Comparison of ENCODE assay signal across 24 mouse cellular contexts in genomic region chr1:95147531-95147930, GRCm38 (mm10).
"Had no signal": no experiment of that assay in that cellular context is flagged by ENCODE, and none has a peak within 500 bp of the region (broad histone marks: within the 10 kb centered on the region; RNA-seq: fewer than 3 reads in every experiment).

No protein-coding gene starts in this region.

- H3K4me3 ChIP-seq: embryonic facial prominence, embryonic 10.5 days; embryonic facial prominence, embryonic 12.5 days; embryonic facial prominence, embryonic 13.5 days; embryonic facial prominence, embryonic 15.5 days; erythroblast, embryonic 14.5 days; forebrain, embryonic 10.5 days; forebrain, embryonic 12.5 days; forebrain, embryonic 13.5 days; forebrain, embryonic 15.5 days; gastrocnemius, adult 2 months; heart, embryonic 10.5 days had no signal

- H3K27me3 ChIP-seq: embryonic facial prominence, embryonic 12.5 days; embryonic facial prominence, embryonic 13.5 days; embryonic facial prominence, embryonic 15.5 days; forebrain, embryonic 12.5 days; forebrain, embryonic 13.5 days; forebrain, embryonic 15.5 days had no signal

- H3K36me3 ChIP-seq: embryonic facial prominence, embryonic 10.5 days; embryonic facial prominence, embryonic 12.5 days; embryonic facial prominence, embryonic 13.5 days; embryonic facial prominence, embryonic 15.5 days; forebrain, embryonic 10.5 days; forebrain, embryonic 12.5 days; forebrain, embryonic 15.5 days; heart, embryonic 10.5 days had no signal

- H3K27ac ChIP-seq: embryonic facial prominence, embryonic 10.5 days; embryonic facial prominence, embryonic 12.5 days; embryonic facial prominence, embryonic 13.5 days; embryonic facial prominence, embryonic 15.5 days; forebrain, embryonic 10.5 days; forebrain, embryonic 12.5 days; forebrain, embryonic 13.5 days; forebrain, embryonic 15.5 days; gastrocnemius, adult 2 months; heart, embryonic 10.5 days had no signal

- DNase-seq: cerebellum, adult 9-11 months; cerebellum, postnatal 10 days; cerebellum, postnatal 14 days; cerebellum, postnatal 25 days; cerebellum, postnatal 36 days; embryo, embryonic 11 days; forebrain, postnatal 0 days; gastrocnemius, adult 2 months; gastrocnemius, postnatal 10 days; gastrocnemius, postnatal 14 days; gastrocnemius, postnatal 36 days; heart, adult 11 months; heart, adult 18-20 months had no signal

- H3K9me3 ChIP-seq: embryonic facial prominence, embryonic 10.5 days; embryonic facial prominence, embryonic 12.5 days; embryonic facial prominence, embryonic 13.5 days; embryonic facial prominence, embryonic 15.5 days; forebrain, embryonic 10.5 days; forebrain, embryonic 12.5 days; forebrain, embryonic 13.5 days; forebrain, embryonic 15.5 days; heart, embryonic 10.5 days had no signal

- H3K4me1 ChIP-seq: embryonic facial prominence, embryonic 10.5 days; embryonic facial prominence, embryonic 12.5 days; embryonic facial prominence, embryonic 13.5 days; embryonic facial prominence, embryonic 15.5 days; forebrain, embryonic 10.5 days; forebrain, embryonic 12.5 days; forebrain, embryonic 13.5 days; forebrain, embryonic 15.5 days; heart, embryonic 10.5 days had no signal

- H3K9ac ChIP-seq: embryonic facial prominence, embryonic 12.5 days; embryonic facial prominence, embryonic 13.5 days; embryonic facial prominence, embryonic 15.5 days; forebrain, embryonic 12.5 days; forebrain, embryonic 13.5 days; forebrain, embryonic 15.5 days; forebrain, postnatal 0 days had no signal

- H3K4me2 ChIP-seq: embryonic facial prominence, embryonic 12.5 days; embryonic facial prominence, embryonic 13.5 days; embryonic facial prominence, embryonic 15.5 days; forebrain, embryonic 12.5 days; forebrain, embryonic 13.5 days; forebrain, embryonic 15.5 days; heart, embryonic 11.5 days had no signal
